Mouse (Mus musculus): ENCODE measurements around the gene Antxr1. TPM values are rescaled to one million over a fixed set of nuclear protein-coding genes. Genes with fewer than 3 reads are reported as not detected.

Gene Antxr1
- total RNA-seq, 2 experiments from 2014 or later, result 15.4 to 15.5 TPM

DNA sequence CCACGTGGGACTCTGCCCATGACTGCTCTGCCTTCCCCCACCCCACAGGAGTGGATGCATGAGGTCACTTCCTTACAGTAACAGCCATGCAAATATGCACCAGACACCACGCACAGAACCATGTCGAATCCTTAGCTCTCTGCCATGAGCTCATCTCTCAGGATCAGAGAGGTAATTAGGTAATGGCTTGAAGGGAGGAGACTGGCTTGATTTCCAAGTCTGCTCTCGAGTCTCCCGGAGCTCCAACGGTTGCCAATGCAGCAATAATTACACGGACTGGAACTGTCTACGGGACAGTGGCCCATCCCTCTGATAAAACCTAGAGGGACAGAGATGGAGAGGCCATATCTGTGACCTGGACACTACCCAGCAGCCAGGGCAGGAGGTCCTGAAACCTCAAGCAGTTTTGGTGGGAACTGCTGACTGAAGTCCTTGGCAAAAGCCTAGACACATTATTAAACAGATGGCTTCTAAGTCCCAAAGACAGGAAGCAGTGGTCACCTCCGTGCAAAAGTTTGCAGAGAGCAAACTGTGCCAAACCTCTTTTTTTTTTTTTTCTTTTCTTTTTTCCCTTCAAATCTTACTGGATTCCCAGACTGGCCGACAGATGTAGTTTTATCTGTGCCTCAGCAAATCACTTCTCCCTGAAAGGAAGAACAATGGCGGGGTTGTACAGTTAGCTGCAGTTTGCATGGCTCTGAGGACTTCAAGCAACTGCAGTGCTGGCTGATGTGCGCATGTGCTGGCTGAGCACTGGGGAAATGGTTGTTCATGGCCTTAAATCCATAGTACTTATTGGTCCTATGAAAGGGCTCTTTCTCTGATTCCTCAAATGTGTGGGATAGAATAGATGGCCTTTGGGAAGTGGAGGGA is 174.0 kb downstream of the Antxr1 start:
- DNase-seq (ENCODE audit: low spot score in 2 of 2), result no peak
- intact Hi-C loops (cut with DNase I), result no loop called here

DNA sequence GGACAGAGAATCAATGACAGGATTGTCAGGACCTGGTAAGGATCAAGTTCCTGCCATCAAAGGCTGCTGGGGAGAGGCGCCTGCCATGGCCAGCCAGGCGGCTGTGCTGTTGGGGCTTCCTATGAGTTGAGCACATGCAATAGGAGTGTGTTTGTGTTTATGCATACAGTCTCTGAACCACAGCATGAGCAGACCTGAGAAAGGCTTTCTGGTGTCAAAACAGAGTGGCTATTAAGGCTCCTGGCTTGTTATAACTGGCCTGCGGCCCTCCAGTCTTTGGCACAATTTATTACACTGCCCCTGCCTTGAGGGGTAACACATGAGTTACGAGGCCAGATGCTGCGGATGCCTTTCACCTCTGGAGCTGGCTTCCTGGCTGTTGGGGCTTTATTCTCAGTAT is 175.4 kb downstream of the Antxr1 start:
- intact Hi-C loops (cut with DNase I), result no loop called here

DNA sequence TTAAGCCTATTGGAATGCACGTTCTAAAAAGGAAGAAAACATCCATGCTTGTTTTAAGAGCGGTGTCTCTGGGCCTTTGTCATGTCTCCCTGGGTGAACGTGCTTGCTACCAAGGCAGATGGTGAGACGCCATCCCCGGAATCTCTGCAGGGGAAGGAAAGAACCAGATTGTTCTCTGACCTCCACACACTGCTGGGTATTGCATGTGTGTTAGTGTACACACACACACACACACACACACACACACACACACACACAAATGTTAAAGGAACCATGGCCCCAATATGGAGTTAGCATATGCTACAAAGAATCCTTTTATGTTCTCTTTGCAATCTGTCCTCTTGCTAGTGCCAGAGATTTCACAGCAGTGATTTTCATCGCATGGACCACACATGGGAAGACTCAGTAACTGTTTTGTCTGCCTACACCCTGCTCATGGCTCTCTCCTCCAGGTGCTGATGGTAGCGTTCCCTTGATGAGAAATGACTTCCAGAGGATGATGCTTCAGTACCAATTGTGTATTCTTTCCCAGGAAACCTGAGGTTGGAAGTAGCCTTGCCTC is 177.5 kb downstream of the Antxr1 start:
- peak in 1 of 2 experiments; percentile 45 for DNase-seq (ENCODE audit: low spot score in 2 of 2)
- intact Hi-C loops (cut with DNase I), result no loop called here

More for the DNA sequence above, 175.4 kb downstream of the Antxr1 start:
- no peak for DNase-seq (ENCODE audit: low spot score in 2 of 2)

DNA sequence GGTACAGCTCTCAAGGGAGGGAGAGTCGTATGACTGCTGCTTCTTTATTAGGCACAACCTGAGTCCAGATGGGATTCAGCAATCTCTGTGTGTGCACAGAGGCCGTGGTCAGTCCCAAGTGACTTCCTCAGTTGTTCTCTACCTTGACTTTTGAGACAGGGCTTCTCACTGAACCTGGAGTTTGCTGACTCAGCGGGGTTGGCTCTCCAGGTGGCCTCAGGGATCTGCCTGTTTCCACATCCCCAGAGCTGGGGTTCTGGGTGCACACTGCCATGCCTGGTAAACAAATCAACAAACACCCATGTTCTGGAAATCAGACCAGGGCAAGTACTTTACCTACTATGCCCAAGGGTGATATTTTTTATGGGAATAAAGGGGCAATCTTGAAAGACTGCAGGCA is 181.8 kb downstream of the Antxr1 start:
- DNase-seq (ENCODE audit: low spot score in 2 of 2), result no peak
- intact Hi-C loops (cut with DNase I), result no loop called here

DNA sequence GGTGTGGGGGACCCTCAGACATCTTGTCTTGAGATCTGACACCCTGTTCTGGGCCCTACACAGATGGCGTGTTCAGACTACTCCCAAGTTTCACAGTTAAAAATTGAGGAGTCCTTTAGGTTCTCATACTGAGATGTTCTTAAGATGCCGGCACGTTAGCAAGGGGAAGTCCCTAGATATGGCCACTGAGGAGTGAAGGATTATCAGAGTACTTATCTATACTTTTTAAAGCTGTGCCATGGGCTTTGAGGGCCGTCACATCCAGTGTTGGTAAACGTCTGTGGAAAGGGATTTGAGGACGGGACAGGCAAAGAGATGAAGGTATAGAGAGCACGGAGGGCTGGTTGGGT is 182.4 kb downstream of the Antxr1 start:
- intact Hi-C loops (cut with DNase I), result no loop called here

DNA sequence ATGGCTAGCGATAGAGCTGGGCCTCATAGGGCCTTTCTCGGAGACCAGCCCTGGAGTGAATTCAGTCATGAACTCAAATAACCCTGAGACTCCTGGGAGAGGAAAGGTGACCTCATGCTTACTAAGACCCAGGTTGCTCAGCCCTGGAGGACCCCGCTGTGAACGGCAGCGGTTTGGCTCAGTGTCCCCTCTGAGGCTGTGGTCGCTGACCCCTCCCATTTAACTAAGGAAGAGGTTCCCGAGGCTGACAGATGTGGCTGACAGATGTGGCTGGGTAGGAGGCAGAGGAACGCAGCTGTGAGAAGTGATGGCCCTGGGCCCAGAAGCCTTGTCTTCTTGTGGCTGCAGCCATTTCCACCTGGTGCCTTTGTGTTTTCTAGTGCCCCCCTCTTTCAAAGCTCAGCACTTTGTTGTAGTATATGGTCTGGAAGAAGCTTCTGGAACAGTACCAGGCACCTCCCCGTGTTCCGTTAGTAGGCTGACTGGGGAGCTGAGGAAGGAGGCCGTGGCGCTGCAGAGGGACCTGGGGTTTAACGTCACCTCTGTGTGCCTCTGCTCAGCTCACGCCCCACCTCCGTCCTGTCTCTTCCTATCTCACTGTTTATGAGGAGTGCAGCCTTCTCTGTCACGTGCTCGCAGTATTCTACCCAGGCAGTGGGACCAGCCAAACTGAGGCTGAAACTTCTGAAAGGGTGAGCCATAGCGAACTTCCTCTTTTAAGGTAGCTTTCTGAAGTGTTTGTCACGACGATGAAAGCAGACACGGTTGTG is 183.0 kb downstream of the Antxr1 start:
- intact Hi-C loops (cut with DNase I), result no loop called here
- no peak for DNase-seq (ENCODE audit: low spot score in 2 of 2)

More for the DNA sequence above, 182.4 kb downstream of the Antxr1 start:
- DNase-seq (ENCODE audit: low spot score in 2 of 2), result no peak

DNA sequence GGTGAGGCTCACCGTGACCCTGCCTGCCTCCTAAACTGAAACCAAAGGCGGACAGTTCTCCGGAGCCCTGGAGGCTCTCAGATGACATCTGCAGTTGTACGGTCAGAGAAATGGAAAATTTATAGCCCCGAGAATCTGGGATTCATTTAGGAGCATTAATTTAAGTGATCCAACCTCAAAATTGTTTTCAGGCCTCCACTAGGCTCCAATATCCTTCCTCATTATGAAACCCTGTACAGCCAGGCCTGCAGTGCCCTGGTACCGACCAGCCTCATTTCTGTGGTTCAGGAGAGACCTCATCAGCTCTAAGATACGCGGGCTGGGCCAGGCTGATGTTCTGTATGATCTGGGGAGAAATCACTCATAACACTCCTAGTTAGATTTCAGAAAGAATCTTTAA is 184.2 kb downstream of the Antxr1 start:
- DNase-seq (ENCODE audit: low spot score in 2 of 2), result no peak
- intact Hi-C loops (cut with DNase I), result no loop called here

DNA sequence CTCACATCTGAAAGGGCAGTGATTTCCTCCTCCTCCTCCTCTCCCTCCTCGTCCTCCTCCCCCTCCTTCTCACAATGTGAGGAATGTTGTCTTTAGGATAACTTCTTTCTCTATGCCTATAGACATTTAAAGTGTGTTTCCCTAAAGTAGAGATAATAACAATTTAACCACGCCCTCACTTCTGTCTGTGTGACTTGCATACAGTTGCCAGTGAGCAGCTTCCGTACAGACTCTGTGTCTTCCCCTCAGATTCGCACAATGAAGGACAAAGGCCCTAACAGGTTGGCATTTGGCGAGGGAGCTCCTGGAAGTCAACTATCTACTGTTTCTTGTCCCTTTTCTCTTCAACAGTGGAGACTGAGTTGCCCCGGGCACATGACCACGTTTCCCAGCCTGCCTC is 185.2 kb downstream of the Antxr1 start:
- intact Hi-C loops (cut with DNase I), result no loop called here
- no peak for DNase-seq (ENCODE audit: low spot score in 2 of 2)

DNA sequence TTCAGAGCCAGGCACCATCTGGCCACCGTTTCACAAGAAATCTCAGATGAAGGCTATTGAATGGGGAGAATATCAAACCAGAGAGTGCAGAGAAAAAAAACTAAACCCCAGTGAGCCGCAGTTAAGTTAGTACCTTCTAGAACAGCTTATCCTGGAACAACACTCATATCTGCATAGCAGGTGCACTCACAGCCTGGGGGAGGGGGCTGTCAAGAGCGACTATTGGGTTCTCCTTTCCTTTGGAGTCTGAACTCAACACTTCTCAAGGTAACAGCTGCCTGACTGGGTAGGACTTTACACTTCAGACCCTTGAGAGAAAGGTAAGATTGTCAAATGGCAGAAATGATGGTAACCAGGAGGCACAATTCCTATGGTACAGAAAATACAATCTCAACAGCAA is 187.7 kb downstream of the Antxr1 start:
- DNase-seq (ENCODE audit: low spot score in 2 of 2), result no peak
- intact Hi-C loops (cut with DNase I), result no loop called here

DNA sequence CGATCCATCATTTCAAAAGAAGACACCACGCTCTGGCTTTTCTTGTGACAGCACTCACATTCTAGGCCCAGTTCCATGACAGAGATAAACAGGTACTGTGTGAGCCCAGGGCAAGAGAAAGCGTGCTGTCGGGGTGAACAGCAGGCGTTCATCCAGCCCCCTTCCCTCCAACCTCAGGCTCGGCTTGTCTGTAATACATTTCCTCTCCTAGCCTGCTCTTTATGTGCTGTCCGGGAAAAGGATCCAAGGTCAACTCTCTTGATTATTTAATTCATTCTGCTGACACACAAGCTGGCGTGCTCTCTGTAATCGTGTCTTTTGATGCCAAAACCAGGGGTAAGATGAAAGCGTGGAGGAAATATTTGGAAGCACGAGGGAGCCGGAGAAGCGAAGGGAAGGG is 192.0 kb downstream of the Antxr1 start:
- DNase-seq (ENCODE audit: low spot score in 2 of 2), result no peak
- intact Hi-C loops (cut with DNase I), result no loop called here

DNA sequence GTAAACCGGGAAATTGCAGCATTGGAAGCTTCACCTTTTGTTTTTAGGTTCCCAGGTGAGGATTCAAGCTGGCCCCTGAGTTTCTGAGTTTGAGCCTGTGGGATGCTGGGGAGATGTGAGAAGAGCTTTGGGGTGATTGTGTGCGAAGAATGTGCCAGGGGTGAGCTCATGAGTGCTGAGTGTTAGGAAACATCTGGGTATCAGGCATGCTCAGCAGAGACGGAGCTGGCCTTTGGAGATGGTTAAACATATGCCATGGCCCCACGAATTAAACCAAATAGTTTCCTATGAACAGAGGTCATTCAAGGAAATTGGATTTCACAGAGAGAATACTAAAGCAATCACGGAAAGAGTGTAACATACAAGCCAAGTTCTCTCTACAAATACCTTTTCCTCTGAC is 193.4 kb downstream of the Antxr1 start:
- DNase-seq (ENCODE audit: low spot score in 2 of 2), result no peak
- intact Hi-C loops (cut with DNase I), result no loop called here

DNA sequence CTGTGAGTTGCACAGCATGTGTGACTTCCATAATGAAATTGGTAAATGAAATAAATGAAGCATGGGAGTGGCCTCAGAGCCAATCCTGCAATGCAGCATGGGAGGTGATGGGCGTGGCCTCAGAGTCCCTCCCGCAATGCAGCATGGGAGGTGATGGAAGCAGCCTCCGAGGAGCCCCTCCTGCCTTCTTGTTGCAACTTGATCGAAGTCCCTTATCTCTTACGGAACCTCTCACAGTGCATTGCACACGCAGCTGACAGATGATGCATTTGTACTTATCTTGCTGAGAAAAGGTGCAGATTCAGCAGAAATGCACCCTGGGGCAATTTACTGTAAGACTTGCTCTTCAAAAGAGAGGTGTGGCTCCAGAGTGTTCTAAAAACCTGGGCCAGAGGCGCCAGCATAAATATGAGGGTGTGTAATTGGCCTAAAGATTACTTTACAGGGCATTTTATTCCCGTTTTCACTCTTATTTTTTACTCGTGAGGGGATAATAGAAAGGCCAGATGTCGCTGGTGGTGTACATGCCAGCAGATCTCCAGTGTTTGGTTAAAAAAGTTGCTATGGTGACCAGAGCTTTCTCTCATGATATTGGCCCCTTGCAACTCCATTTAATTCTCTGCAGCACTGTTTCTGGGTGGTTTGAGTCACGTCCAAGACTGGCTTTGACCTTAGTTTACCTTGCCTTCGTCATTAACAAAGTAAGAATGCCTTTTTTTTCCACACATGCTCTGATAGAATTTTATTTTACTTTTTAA is 195.6 kb downstream of the Antxr1 start:
- DNase-seq (ENCODE audit: low spot score in 2 of 2), result no peak
- intact Hi-C loops (cut with DNase I), result no loop called here

DNA sequence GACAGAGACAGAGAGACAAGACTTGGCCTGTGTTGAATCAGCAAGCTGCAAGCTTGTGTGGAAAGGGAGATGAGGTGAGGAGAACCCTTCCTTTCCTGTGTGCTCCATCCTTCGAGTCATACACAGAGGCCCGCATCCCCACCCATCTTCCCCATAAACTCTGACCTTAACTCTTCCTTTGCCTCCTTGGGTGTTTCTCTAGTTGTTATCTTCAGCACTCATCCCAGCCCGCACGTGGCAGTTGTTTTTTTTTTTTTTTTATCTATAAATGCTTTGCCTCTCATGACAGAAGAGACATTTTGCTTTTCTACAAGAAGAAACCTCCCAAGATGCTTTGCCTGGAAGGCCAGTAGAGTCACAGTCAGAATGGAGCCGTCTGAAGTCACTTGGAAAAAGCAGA is 197.1 kb downstream of the Antxr1 start:
- intact Hi-C loops (cut with DNase I), result no loop called here

DNA sequence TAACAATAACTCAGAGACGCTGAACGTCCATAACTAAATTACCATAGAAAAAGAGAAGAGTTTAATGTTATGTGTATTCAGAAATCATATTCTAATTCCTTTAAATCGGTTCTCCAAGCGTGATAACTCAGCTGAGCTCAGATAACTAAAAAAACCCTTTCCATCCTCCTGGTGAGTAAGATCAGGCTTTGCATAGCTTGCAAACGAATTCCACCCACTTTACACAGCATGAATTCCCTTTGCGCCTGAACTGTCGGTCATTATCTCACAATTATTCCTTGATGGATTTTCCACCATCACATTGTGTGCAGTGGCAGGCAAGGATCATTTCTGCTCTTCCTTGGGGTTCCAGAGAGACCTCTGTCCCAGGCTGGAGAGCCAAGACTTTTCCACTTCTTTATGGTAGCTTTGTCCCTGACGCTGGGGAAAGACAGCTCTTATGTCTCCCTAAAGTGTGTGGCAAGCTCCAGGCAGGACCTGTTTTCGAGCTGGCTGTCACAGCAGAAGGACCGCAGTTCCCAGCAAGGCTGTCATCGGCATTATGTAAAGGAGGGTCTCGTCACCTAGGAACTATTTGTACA is 201.6 kb downstream of the Antxr1 start:
- intact Hi-C loops (cut with DNase I), result no loop called here
- DNase-seq (ENCODE audit: low spot score in 2 of 2), result no peak

More for the DNA sequence above, 197.1 kb downstream of the Antxr1 start:
- no peak for DNase-seq (ENCODE audit: low spot score in 2 of 2)

DNA sequence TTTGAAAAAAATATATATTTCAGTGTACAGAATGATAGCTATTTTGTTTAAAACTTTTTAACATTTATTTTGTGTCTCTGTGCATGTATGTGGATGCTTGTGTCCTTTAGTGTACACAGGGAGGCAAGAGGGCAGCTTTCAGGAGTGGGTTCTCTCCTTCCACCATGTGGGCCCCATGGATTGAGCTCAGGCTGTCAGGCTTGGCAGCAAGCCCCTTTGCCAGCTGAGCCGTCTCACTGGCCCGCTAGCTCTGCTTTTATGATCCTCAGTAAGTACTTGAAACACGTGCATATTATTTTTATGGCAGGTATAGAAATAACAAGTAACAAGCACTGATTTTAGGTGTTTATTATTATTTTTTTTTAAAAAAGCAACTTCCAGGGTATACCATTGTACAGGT is 202.1 kb downstream of the Antxr1 start:
- intact Hi-C loops (cut with DNase I), result no loop called here
- no peak for DNase-seq (ENCODE audit: low spot score in 2 of 2)

DNA sequence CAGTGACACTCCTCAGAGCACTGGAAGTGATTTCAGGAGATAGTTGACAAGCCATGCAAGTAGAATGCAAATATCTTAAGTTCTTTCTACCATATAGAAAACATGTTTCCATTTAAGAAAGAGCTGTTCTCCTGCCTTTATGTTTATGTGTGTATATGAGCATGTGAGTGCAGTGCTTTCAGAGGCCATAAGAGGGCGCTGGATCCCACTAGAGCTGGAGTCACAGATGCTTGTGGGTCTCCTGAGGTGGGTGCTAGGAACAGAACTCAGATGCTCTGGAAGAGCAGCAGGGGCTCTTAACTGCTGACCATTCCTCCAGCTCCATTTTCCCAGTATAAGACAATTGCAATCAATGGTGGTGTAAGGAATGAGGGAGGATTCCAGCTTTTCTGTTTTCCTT is 204.5 kb downstream of the Antxr1 start:
- intact Hi-C loops (cut with DNase I), result no loop called here
- no peak for DNase-seq (ENCODE audit: low spot score in 2 of 2)

DNA sequence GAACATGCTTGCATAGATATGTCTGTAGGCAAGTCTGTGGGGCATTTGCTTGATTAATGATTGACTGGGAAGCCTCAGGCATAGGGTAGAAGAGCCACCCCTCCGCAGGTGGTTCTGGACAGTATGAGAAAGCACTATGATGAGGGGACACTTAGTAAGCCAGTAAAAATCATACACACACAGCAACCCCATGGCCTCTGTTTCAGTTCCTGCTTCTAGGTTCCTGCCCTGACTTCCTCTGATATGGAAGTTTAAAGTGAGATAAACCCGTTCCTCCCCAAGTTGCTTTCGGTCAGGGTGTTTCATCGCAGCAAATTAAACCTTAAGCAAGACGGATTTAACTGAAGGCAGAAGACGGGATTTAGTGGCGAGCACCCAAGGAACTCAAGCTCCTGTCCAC is 205.0 kb downstream of the Antxr1 start:
- DNase-seq (ENCODE audit: low spot score in 2 of 2), result no peak
- intact Hi-C loops (cut with DNase I), result no loop called here

DNA sequence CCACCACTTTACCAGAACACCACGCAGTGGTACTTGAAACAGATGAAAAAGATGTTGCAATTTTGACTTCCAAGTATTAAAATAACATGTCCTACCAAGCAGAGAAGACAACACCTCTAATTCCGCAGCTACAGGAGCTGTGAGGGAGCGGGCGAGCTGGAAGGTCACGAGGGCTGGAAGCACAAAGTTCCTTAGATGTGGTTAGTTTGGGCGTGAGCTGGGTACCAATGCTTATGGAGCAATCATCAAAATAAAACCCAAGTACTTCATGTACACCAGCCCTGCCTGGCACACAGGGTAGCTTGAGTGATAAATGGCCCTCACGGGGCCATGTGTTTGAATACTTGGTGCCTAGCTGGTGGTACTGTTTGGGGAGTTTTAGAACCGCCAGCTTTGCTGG is 205.8 kb downstream of the Antxr1 start:
- no peak for DNase-seq (ENCODE audit: low spot score in 2 of 2)
- intact Hi-C loops (cut with DNase I), result no loop called here

DNA sequence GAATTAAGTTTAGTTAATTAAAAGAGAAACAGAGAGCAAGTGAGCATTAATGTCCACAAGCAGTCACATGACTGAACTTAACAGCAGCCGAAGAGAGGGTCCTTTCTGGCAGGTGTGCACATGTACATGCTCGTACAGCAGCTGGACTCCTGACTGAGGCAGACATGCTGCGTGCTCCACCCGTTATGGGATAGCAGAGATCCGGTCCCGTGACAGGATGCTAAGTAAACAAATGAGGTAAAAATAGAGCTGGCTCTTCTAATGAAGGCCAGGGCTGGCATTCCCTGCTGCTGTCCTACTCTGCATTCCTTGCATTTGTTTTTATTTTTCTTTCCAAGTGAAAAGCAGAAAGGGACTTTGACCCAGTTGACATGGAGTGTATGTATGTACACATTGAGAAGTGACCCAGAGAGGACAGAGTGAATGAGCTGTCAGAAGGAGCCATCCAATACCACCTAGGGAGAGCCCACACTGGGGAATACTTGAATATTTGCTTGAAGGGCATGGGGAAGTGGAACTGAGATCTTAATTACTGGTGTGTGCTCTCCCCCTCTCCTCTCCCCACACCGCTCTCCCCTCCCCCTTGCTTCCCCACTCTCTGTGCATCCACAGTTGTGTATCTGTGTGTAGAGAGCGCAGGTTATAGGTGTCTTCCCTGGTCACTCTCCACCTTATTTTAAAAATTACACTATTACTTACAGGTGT is 208.4 kb downstream of the Antxr1 start:
- intact Hi-C loops (cut with DNase I), result no loop called here
- no peak for DNase-seq (ENCODE audit: low spot score in 2 of 2)

All from left cerebral cortex, postnatal 14 days (tissue).